Mouse (Mus musculus) liver, adult 2 months (tissue): ENCODE results near the gene Tpp2.

Source experiments
- CTCF ChIP-seq: fragments of 200-500 bp; IDR thresholded peaks from 2 replicates; pipeline ENCODE4 v1.5.1; 2011; ENCODE audit warnings: low read depth, low read length, control low read depth
- POLR2A ChIP-seq: fragments of 200-500 bp; IDR thresholded peaks from 2 replicates; pipeline ENCODE4 v1.6.1; 2011; ENCODE audit warnings: low read length, control low read depth; ENCODE audit not compliant: insufficient read depth; ENCODE audit errors: extremely low read depth

DNA sequence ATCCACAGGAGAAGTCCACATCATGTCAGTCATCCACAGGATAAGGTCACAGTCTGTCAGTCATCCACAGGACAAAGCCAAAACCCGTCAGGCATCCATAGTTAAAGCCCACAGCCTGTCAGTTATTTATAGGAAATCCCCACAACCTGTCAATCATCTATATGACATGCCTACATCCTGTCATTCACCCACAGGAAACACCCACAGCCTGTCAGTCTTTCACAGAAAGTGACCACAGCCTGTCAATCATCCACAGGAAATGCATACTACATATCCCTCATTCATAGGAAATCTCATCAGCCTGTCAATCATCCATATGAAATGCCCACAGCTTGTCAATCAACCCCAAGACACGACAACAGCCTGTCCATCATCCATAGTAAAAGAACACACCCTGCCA is 36.3 kb upstream of the Tpp2 start:
- TF ChIP-seq POLR2A (no peak), CTCF (no peak)
